Mouse (Mus musculus) embryonic facial prominence, embryonic 14.5 days (tissue): ENCODE results near the gene Sp3. TPM values are rescaled to one million over a fixed set of nuclear protein-coding genes. Genes with fewer than 3 reads are reported as not detected.

Source experiments
- ATAC-seq: fragments of 200-750 bp; cut with Nextera tagmentation; 2 replicates; pipeline ENCODE4 v1.8.0; 2017; ENCODE audit warnings: low read depth, moderate number of reproducible peaks, moderate TSS enrichment
- DNase-seq: peaks from one replicate; pipeline ENCODE4 v3.0.0-alpha.2; 2015; ENCODE audit warnings: low spot score
- H3K27ac ChIP-seq: fragments of 300-500 bp; sonication (generic); replicated peaks from 2 replicates; pipeline ENCODE4 v1.5.1; 2014; ENCODE audit warnings: low read depth, mild to moderate bottlenecking, low read length, moderate library complexity
- H3K27me3 ChIP-seq: fragments of 300-500 bp; sonication (generic); replicated peaks from 2 replicates; pipeline ENCODE4 v1.6.1; 2014; ENCODE audit warnings: low read length; ENCODE audit not compliant: control insufficient read depth, insufficient read depth
- H3K36me3 ChIP-seq: fragments of 300-500 bp; sonication (generic); 2 replicates; pipeline ENCODE4 v1.6.1; 2014; ENCODE audit warnings: low read length, mixed read lengths; ENCODE audit not compliant: control insufficient read depth, insufficient read depth
- H3K4me1 ChIP-seq: fragments of 300-500 bp; sonication (generic); 2 replicates; pipeline ENCODE4 v1.6.1; 2014; ENCODE audit warnings: antibody characterized with exemption, low read length; ENCODE audit not compliant: control insufficient read depth, insufficient read depth
- H3K4me2 ChIP-seq: fragments of 300-500 bp; sonication (generic); 2 replicates; pipeline ENCODE4 v1.6.1; 2014; ENCODE audit warnings: low read depth, mild to moderate bottlenecking, low read length, moderate library complexity, mixed read lengths
- H3K4me3 ChIP-seq: fragments of 300-500 bp; sonication (generic); 2 replicates; pipeline ENCODE4 v1.5.1; 2014; ENCODE audit warnings: low read depth, mild to moderate bottlenecking, low read length
- H3K9ac ChIP-seq: fragments of 300-500 bp; sonication (generic); 2 replicates; pipeline ENCODE4 v1.6.1; 2014; ENCODE audit warnings: low read depth, mild to moderate bottlenecking, low read length, moderate library complexity, mixed read lengths
- H3K9me3 ChIP-seq: fragments of 300-500 bp; sonication (generic); 2 replicates; pipeline ENCODE4 v1.6.1; 2016; ENCODE audit warnings: low read length; ENCODE audit not compliant: control insufficient read depth
- WGBS: fragments of 180-500 bp; shearing (Covaris S2); extraction: QIAGEN DNeasy Blood & Tissue Kit; methylation state at CpG from one replicate; pipeline ENCODE4 v1.1.7; 2014; 5-methylcytosine and 5-hydroxymethylcytosine counted together
- polyA plus RNA-seq: library from polyadenylated mRNA; unstranded; fragments of >200 nt; fragmentation: Nextera tagmentation; extraction: Ambion mirVana; gene quantifications from 2 replicates; pipeline ENCODE4 v1.2.1, GENCODE M21; 2014

The Sp3 gene
- polyA plus RNA-seq, 1 experiment from 2014 or later, result 68.8 TPM

- peaks cover 15% of the 10 kb centered on the region; the same call in 1 of the 2 replicates for H3K36me3 ChIP-seq
- H3K27ac ChIP-seq, result no peak overlapping the region
- peaks cover 24% of the 10 kb centered on the region for H3K4me1 ChIP-seq
- peak overlapping the region; percentile 31 for H3K4me3 ChIP-seq
- no peak for DNase-seq
- 0 out of 2 replicates have a peak overlapping the region, but pooled peaks have one; percentile 34 for H3K9ac ChIP-seq
- no peaks in the 10 kb centered on the region for H3K9me3 ChIP-seq
- no peaks in the 10 kb centered on the region for H3K27me3 ChIP-seq
- 51% methylated on average over 1 of the region's 1 CpGs for WGBS
- no peak for ATAC-seq
- H3K4me2 ChIP-seq, result peak overlapping the region; percentile 59
Observed at GRCm38 (mm10) chr2:72977272-72977671, 3.0 kb downstream of the Sp3 start.

GRCm38 (mm10) chr2:72976036-72976435, 4.2 kb downstream of the Sp3 start:
- H3K4me2 ChIP-seq, result peak overlapping the region; percentile 10
- ATAC-seq (no peak), DNase-seq (no peak)
- H3K4me3 ChIP-seq, result no peak overlapping the region
- no peak overlapping the region for H3K9ac ChIP-seq
- H3K9me3 ChIP-seq, result no peaks in the 10 kb centered on the region
- peaks cover 21% of the 10 kb centered on the region for H3K4me1 ChIP-seq
- no peaks in the 10 kb centered on the region for H3K27me3 ChIP-seq
- no peak overlapping the region for H3K27ac ChIP-seq
- peaks cover 24% of the 10 kb centered on the region for H3K36me3 ChIP-seq

GRCm38 (mm10) chr2:72970831-72971230, 9.4 kb downstream of the Sp3 start:
- peaks cover 12% of the 10 kb centered on the region for H3K4me1 ChIP-seq
- no peak overlapping the region for H3K27ac ChIP-seq
- no peak overlapping the region for H3K4me3 ChIP-seq
- DNase-seq (no peak), ATAC-seq (no peak)
- peaks cover 46% of the 10 kb centered on the region for H3K36me3 ChIP-seq
- H3K4me2 ChIP-seq, result no peak overlapping the region
- WGBS, result 94% methylated on average over 6 of the region's 6 CpGs
- no peak overlapping the region for H3K9ac ChIP-seq
- H3K9me3 ChIP-seq, result no peaks in the 10 kb centered on the region
- H3K27me3 ChIP-seq, result no peaks in the 10 kb centered on the region

GRCm38 (mm10) chr2:72970302-72970701, 9.9 kb downstream of the Sp3 start:
- DNase-seq, result no peak
- H3K4me3 ChIP-seq, result no peak overlapping the region
- H3K27me3 ChIP-seq, result no peaks in the 10 kb centered on the region
- 90% methylated on average over 4 of the region's 4 CpGs for WGBS
- H3K27ac ChIP-seq, result no peak overlapping the region
- H3K4me1 ChIP-seq, result peaks cover 6% of the 10 kb centered on the region
- no peaks in the 10 kb centered on the region for H3K9me3 ChIP-seq
- peaks cover 42% of the 10 kb centered on the region for H3K36me3 ChIP-seq
- no peak for ATAC-seq
- H3K4me2 ChIP-seq, result no peak overlapping the region
- H3K9ac ChIP-seq, result no peak overlapping the region

GRCm38 (mm10) chr2:72968536-72968935, 11.7 kb downstream of the Sp3 start:
- Histone ChIP-seq H3K4me2 (no peak overlapping the region), H3K4me3 (no peak overlapping the region), H3K9me3 (no peaks in the 10 kb centered on the region), H3K4me1 (no peaks in the 10 kb centered on the region), H3K36me3 (peaks cover 39% of the 10 kb centered on the region), H3K27ac (no peak overlapping the region), H3K9ac (no peak overlapping the region), H3K27me3 (no peaks in the 10 kb centered on the region)
- ATAC-seq, result no peak
- WGBS, result 97% methylated on average over 1 of the region's 1 CpGs
- DNase-seq, result no peak

- no peak overlapping the region for H3K4me2 ChIP-seq
- peaks cover 43% of the 10 kb centered on the region for H3K36me3 ChIP-seq
- no peak for DNase-seq
- WGBS, result 91% methylated on average over 2 of the region's 2 CpGs
- H3K27me3 ChIP-seq, result no peaks in the 10 kb centered on the region
- no peak overlapping the region for H3K4me3 ChIP-seq
- no peak overlapping the region for H3K9ac ChIP-seq
- ATAC-seq, result no peak
- no peaks in the 10 kb centered on the region for H3K9me3 ChIP-seq
- H3K27ac ChIP-seq, result no peak overlapping the region
- no peaks in the 10 kb centered on the region for H3K4me1 ChIP-seq
Observed at GRCm38 (mm10) chr2:72965450-72965849, 14.8 kb downstream of the Sp3 start.

- Histone ChIP-seq H3K9ac (no peak overlapping the region), H3K36me3 (peaks cover 61% of the 10 kb centered on the region), H3K27ac (no peak overlapping the region), H3K4me2 (no peak overlapping the region), H3K4me3 (no peak overlapping the region), H3K9me3 (no peaks in the 10 kb centered on the region), H3K4me1 (no peaks in the 10 kb centered on the region), H3K27me3 (no peaks in the 10 kb centered on the region)
- WGBS, result 98% methylated on average over 3 of the region's 3 CpGs
- no peak for DNase-seq
- no peak for ATAC-seq
Observed at GRCm38 (mm10) chr2:72956415-72956814, 23.8 kb downstream of the Sp3 start.

- Histone ChIP-seq H3K27me3 (no peaks in the 10 kb centered on the region), H3K4me1 (no peaks in the 10 kb centered on the region), H3K27ac (no peak overlapping the region), H3K36me3 (peaks cover 64% of the 10 kb centered on the region), H3K4me2 (no peak overlapping the region), H3K9me3 (no peaks in the 10 kb centered on the region), H3K9ac (no peak overlapping the region), H3K4me3 (no peak overlapping the region)
- no peak for DNase-seq
- 94% methylated on average over 3 of the region's 3 CpGs for whole genome bisulfite sequencing
- ATAC-seq, result no peak
Observed at GRCm38 (mm10) chr2:72952979-72953378, 27.3 kb downstream of the Sp3 start.

GRCm38 (mm10) chr2:72935937-72936336, 44.3 kb downstream of the Sp3 start:
- ATAC-seq (no peak), DNase-seq (no peak)
- H3K27ac ChIP-seq, result no peak overlapping the region
- no peaks in the 10 kb centered on the region for H3K27me3 ChIP-seq
- no peak overlapping the region for H3K9ac ChIP-seq
- H3K4me3 ChIP-seq, result no peak overlapping the region
- peaks cover 37% of the 10 kb centered on the region for H3K36me3 ChIP-seq
- H3K9me3 ChIP-seq, result no peaks in the 10 kb centered on the region
- no peak overlapping the region for H3K4me2 ChIP-seq
- H3K4me1 ChIP-seq, result 0 out of 2 replicates have a peak, but pooled peaks cover 3% of the 10 kb centered on the region
- 8% methylated on average over 1 of the region's 1 CpGs for WGBS
